Mouse (Mus musculus) kidney, embryonic 14.5 days (tissue): ENCODE data around the gene Orm3. TPM values are rescaled to one million over a fixed set of nuclear protein-coding genes. Genes with fewer than 3 reads are reported as not detected.
A peak's percentile ranks its signal among the peaks of the same experiment; 100 is the strongest.

ENCODE experiments used
- ATAC-seq: fragments of 200-750 bp; cut with Nextera tagmentation; 2 replicates; pipeline ENCODE4 v1.8.0; 2017; ENCODE audit warnings: moderate number of reproducible peaks, mild to moderate bottlenecking, moderate TSS enrichment, moderate library complexity; ENCODE audit not compliant: low FRiP score, low TSS enrichment
- H3K27ac ChIP-seq: fragments of 300-500 bp; sonication (generic); 2 replicates; pipeline ENCODE4 v1.5.1; 2014; ENCODE audit warnings: low read depth, mild to moderate bottlenecking, low read length, moderate library complexity, mixed read lengths
- H3K27me3 ChIP-seq: fragments of 300-500 bp; sonication (generic); 2 replicates; pipeline ENCODE4 v1.6.1; 2014; ENCODE audit warnings: mild to moderate bottlenecking, low read length; ENCODE audit not compliant: control insufficient read depth, insufficient read depth
- H3K36me3 ChIP-seq: fragments of 300-500 bp; sonication (generic); 2 replicates; pipeline ENCODE4 v1.6.1; 2014; ENCODE audit warnings: low read length, mixed read lengths; ENCODE audit not compliant: control insufficient read depth, insufficient read depth
- H3K4me1 ChIP-seq: fragments of 300-500 bp; sonication (generic); 2 replicates; pipeline ENCODE4 v1.6.1; 2014; ENCODE audit warnings: low read length, mixed read lengths; ENCODE audit not compliant: control insufficient read depth, insufficient read depth
- H3K4me2 ChIP-seq: fragments of 300-500 bp; sonication (generic); replicated peaks from 2 replicates; pipeline ENCODE4 v1.6.1; 2014; ENCODE audit warnings: low read depth, mild to moderate bottlenecking, low read length
- H3K4me3 ChIP-seq: fragments of 300-500 bp; sonication (generic); 2 replicates; pipeline ENCODE4 v1.5.1; 2014; ENCODE audit warnings: mild to moderate bottlenecking, low read length
- H3K9ac ChIP-seq: fragments of 300-500 bp; sonication (generic); 2 replicates; pipeline ENCODE4 v1.6.1; 2014; ENCODE audit warnings: low read depth, mild to moderate bottlenecking, low read length, moderate library complexity
- H3K9me3 ChIP-seq: fragments of 300-500 bp; sonication (generic); 2 replicates; pipeline ENCODE4 v1.6.1; 2016; ENCODE audit warnings: low read length; ENCODE audit not compliant: control insufficient read depth
- WGBS: fragments of 180-500 bp; shearing (Covaris S2); extraction: QIAGEN DNeasy Blood & Tissue Kit; methylation state at CpG from one replicate; pipeline ENCODE4 v1.1.7; 2014; 5-methylcytosine and 5-hydroxymethylcytosine counted together
- polyA plus RNA-seq: library from polyadenylated mRNA; unstranded; fragments of >200 nt; fragmentation: Nextera tagmentation; extraction: Ambion mirVana; gene quantifications from 2 replicates; pipeline ENCODE4 v1.2.1, GENCODE M21; 2014

Orm3 gene
- polyA plus RNA-seq, 1 experiment from 2014 or later, result not detected

DNA sequence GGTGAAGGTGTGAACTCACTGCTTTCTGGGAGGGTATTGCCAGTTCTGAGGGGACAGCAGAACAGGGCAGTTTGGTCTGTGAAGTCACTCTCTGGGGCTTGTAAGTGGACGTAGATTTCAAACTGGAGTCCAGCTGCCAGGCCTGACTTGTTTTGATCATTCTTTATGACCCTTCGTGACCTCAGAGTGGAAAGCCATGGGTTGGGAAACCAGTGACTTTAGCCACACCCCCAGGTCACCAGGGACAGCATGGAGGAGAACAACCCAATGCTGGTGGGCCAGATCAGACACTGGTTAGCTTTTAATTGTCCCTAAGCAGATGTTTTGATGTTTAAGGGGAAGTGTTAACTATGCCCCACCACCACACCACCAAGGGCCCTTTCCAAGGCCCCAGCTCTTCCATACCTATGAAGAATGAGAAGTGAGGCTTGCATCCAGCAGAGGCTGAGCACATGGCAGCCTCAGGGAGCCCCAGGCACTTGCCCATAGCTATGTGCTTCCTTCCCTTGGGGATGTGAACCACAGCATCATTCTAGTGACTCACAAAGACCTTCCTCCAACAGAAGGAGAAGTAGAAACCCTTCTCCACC, 1.1 kb downstream of the Orm3 start:
- Histone ChIP-seq H3K36me3 (no peaks in the 10 kb centered on the region), H3K9me3 (no peaks in the 10 kb centered on the region), H3K4me1 (no peaks in the 10 kb centered on the region), H3K4me2 (no peak overlapping the region), H3K27ac (no peak overlapping the region), H3K27me3 (no peaks in the 10 kb centered on the region), H3K4me3 (no peak overlapping the region), H3K9ac (no peak overlapping the region)
- no peak for ATAC-seq
- 54% methylated on average over 2 of the region's 2 CpGs for WGBS

DNA sequence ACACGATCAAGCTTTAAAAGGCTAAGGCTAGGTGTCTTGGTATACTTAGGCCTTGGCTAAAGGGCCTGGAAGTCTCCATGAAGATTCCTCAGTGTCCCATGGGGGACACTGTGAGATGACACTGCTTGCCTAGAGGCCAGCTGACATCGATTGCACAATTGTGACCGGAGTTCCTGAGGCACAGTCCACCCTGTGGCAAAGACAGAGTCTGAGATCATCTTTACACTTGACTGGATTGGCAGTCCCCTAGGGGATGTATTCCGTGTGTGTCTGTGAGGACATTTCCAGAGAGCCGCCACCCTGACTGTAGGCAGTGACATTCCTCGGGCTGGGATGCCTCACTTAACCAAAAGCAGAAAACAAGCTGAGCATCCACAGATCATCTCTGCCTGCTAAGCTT, 3.9 kb downstream of the Orm3 start:
- H3K27ac ChIP-seq, result no peak overlapping the region
- 74% methylated on average over 6 of the region's 6 CpGs for WGBS
- no peak overlapping the region for H3K4me3 ChIP-seq
- no peak for ATAC-seq
- H3K9ac ChIP-seq, result no peak overlapping the region
- no peaks in the 10 kb centered on the region for H3K36me3 ChIP-seq
- H3K4me2 ChIP-seq, result no peak overlapping the region
- no peaks in the 10 kb centered on the region for H3K4me1 ChIP-seq
- H3K9me3 ChIP-seq, result no peaks in the 10 kb centered on the region
- no peaks in the 10 kb centered on the region for H3K27me3 ChIP-seq

DNA sequence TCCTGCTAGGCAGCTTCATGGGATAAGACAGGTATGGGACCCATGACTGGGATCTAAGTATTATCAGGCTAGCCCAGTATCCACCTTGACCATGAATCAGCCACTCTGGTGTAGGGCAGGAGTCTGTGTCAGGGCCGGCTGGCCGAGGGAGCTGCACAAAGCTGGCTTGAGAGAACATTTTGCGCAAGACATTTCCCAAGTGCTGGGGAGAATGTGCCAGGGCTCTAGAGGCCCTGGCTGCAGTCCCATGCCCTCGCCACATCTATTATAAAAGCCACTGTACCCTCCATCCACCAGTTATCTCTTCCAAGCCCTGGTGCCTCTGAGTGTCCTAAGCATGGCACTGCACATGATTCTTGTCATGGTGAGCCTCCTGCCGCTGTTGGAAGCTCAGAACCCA, 6.2 kb downstream of the Orm3 start, which contains the start of gene Orm2:
TSS of gene Orm2 (plus strand) at position 300 of the 400 bp plus-strand sequence.
- Histone ChIP-seq H3K4me1 (no peaks in the 10 kb centered on the region), H3K9ac (no peak within 1 kb of the TSS), H3K27me3 (no peaks in the 10 kb centered on the region), H3K4me2 (no peak within 1 kb of the TSS), H3K27ac (no peak within 1 kb of the TSS), H3K4me3 (no peak within 1 kb of the TSS), H3K9me3 (no peaks in the 10 kb centered on the region), H3K36me3 (no peaks in the 10 kb centered on the region)
- no peak for ATAC-seq
- WGBS, result 74% methylated on average over 5 of the region's 5 CpGs

DNA sequence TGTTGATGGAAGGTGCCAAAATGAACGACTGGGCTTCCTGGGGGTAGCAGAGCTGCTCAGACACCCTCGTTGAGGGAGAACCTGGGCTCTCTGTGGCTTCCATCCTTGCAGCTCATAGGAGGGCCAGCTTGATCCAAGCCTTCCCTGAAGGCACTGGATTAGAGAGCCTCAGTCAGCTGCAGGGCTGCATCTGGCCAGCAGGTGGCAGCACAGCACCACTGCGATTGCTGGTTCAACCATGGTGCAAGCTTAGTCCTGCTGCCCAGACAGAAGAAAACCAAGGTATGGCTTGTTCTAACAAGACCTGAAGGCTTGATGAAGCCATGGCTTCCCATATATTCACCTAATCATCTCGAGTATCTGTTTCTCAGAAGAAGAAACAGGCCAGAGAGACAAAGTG, 12.6 kb downstream of the Orm3 start:
- Histone ChIP-seq H3K4me1 (no peaks in the 10 kb centered on the region), H3K4me2 (no peak overlapping the region), H3K9ac (no peak overlapping the region), H3K4me3 (no peak overlapping the region), H3K27me3 (no peaks in the 10 kb centered on the region), H3K9me3 (no peaks in the 10 kb centered on the region), H3K36me3 (peaks cover 36% of the 10 kb centered on the region; the same call in 1 of the 2 replicates), H3K27ac (no peak overlapping the region)
- WGBS, result 30% methylated on average over 4 of the region's 4 CpGs
- ATAC-seq, result peak; percentile 11; the same call in 1 of the 2 replicates

DNA sequence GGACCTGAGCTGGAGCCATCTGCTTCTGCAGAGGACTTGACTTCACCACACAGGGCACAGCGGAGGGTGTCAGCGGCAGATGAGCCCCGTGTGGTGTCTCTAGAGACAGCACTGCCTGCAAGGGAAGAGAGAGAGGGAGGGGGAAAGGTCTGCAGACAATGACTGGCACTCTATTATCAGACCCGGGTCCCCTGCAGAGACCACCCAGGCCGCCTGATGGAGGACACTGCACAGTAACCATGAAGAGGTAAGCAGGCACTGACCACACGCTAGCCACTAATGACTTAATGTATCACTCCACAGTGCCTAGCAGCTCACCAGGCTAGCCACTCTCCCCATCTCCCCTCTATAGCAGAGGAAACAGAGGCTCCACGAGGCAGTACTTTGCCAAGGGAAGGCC, 14.9 kb downstream of the Orm3 start:
- Histone ChIP-seq H3K27me3 (no peaks in the 10 kb centered on the region), H3K36me3 (peaks cover 45% of the 10 kb centered on the region; the same call in 1 of the 2 replicates), H3K4me3 (no peak overlapping the region), H3K4me1 (no peaks in the 10 kb centered on the region), H3K4me2 (no peak overlapping the region), H3K9me3 (no peaks in the 10 kb centered on the region), H3K9ac (no peak overlapping the region), H3K27ac (no peak overlapping the region)
- ATAC-seq, result no peak
- 66% methylated on average over 7 of the region's 7 CpGs for WGBS

DNA sequence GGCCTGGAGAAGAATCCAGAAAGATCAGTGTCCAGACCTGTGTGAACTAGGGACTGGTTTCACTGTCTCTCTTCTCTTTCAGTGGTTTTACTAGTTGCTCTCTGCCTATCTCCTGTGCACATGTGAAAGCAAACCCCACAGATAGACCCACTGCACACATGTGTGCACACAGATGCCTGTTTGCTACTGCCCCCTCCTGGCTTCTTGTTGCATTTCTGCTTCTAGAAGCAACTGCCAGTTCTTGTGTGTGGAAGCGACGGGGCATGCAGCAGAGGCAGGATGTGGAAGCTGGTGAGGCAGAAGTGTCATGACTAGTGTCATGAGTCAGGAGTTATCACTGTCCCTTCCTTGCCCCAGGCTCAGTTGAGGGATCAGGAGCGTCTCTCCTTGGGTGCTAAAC, 15.9 kb downstream of the Orm3 start:
- ATAC-seq, result no peak
- H3K36me3 ChIP-seq, result peaks cover 54% of the 10 kb centered on the region
- 54% methylated on average over 3 of the region's 3 CpGs for WGBS
- no peak overlapping the region for H3K4me2 ChIP-seq
- H3K9me3 ChIP-seq, result no peaks in the 10 kb centered on the region
- H3K4me1 ChIP-seq, result no peaks in the 10 kb centered on the region
- H3K27me3 ChIP-seq, result no peaks in the 10 kb centered on the region
- no peak overlapping the region for H3K4me3 ChIP-seq
- H3K9ac ChIP-seq, result no peak overlapping the region
- no peak overlapping the region for H3K27ac ChIP-seq

DNA sequence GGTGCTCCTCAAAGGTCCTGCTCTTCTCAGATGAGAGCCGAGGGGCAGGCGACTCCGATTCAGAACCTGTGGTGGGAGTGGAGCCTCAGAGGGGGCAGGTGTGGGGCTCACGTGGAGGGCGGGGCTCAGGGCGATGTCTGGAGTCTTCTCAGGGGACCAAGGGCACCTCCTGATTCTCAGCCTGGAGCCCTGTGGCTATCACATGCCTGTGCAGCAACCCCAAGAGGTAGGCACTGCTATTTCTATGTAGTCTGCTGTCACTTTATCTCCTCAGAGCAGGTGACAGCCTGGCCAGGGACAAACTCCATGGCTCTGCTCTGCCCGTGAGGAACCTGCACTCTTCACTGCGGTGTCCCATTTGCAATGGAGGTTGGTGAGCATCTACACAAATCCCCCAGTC, 17.4 kb downstream of the Orm3 start:
- Histone ChIP-seq H3K27me3 (no peaks in the 10 kb centered on the region), H3K4me2 (no peak overlapping the region), H3K27ac (no peak overlapping the region), H3K4me1 (no peaks in the 10 kb centered on the region), H3K36me3 (peaks cover 57% of the 10 kb centered on the region), H3K4me3 (no peak overlapping the region), H3K9me3 (no peaks in the 10 kb centered on the region), H3K9ac (no peak overlapping the region)
- 90% methylated on average over 8 of the region's 8 CpGs for WGBS
- ATAC-seq, result no peak

DNA sequence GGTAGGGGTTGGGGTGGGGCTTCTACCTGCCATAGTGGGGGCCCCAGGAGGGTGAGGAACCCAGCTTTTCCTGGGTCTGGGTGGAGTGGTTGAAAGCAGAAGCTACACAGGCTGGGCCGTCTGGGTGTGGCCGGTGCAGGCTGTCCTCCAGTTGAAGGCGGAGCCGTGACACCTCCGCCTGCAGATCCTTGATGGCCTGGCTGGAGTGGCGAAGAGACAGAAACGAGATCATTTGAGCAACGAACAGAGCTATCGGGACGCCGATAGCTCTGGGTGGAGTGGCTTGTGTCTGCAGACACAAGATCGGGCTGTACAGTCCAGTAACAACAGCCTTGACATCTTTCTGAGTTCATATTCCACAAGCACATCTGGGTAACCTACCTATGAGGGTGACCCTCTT, 18.4 kb downstream of the Orm3 start:
- WGBS, result 68% methylated on average over 12 of the region's 12 CpGs
- Histone ChIP-seq H3K4me1 (no peaks in the 10 kb centered on the region), H3K27ac (no peak overlapping the region), H3K4me3 (no peak overlapping the region), H3K36me3 (peaks cover 65% of the 10 kb centered on the region), H3K9ac (no peak overlapping the region), H3K9me3 (no peaks in the 10 kb centered on the region), H3K27me3 (no peaks in the 10 kb centered on the region), H3K4me2 (no peak overlapping the region)
- no peak for ATAC-seq

DNA sequence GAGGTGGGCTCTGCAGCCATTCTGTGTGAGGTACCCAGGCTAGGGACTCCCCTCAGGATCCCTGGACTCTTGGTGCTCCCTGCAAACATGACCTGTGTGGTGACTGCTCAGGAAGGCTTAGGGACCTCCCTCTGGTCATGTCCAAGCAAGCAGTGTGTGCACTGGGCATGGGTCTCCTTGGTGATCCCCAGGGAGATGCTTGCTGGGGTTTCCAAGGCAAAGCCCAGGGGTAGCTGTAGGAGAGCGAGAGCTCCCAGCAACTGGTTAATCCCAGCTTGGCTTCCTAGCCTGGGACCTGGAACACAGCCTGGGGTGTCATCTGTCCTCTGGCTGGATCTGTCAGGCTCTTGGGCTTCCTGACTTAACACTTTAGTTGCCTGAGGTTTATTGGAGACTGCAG, 19.4 kb downstream of the Orm3 start:
- 100% methylated on average over 1 of the region's 1 CpGs for WGBS

More for the DNA sequence above, 19.4 kb downstream of the Orm3 start:
- no peaks in the 10 kb centered on the region for H3K4me1 ChIP-seq
- no peak overlapping the region for H3K4me2 ChIP-seq
- no peaks in the 10 kb centered on the region for H3K27me3 ChIP-seq
- no peaks in the 10 kb centered on the region for H3K9me3 ChIP-seq
- ATAC-seq, result no peak
- H3K4me3 ChIP-seq, result no peak overlapping the region
- no peak overlapping the region for H3K27ac ChIP-seq
- H3K36me3 ChIP-seq, result peaks cover 67% of the 10 kb centered on the region
- no peak overlapping the region for H3K9ac ChIP-seq
